Mouse (Mus musculus) heart, postnatal 0 days (tissue): ENCODE results near the gene Pdzd2. TPM values are rescaled to one million over a fixed set of nuclear protein-coding genes. Genes with fewer than 3 reads are reported as not detected.

ENCODE experiments used
- ATAC-seq: fragments of 200-750 bp; cut with Nextera tagmentation; 2 replicates; pipeline ENCODE4 v1.8.0; 2017; ENCODE audit warnings: low read depth, moderate number of reproducible peaks, moderate library complexity; ENCODE audit not compliant: insufficient read depth
- DNase-seq: peaks from one replicate; pipeline ENCODE4 v3.0.0-alpha.2; 2016; ENCODE audit warnings: low spot score
- H3K27ac ChIP-seq: fragments of 300-500 bp; sonication (generic); 2 replicates; pipeline ENCODE4 v1.5.1; 2014; ENCODE audit warnings: low read depth, mild to moderate bottlenecking
- H3K27me3 ChIP-seq: fragments of 300-500 bp; sonication (generic); 2 replicates; pipeline ENCODE4 v1.6.1; 2014; ENCODE audit warnings: low read length, mixed read lengths; ENCODE audit not compliant: control insufficient read depth, insufficient read depth
- H3K36me3 ChIP-seq: fragments of 300-500 bp; sonication (generic); replicated peaks from 2 replicates; pipeline ENCODE4 v1.6.1; 2014; ENCODE audit warnings: low read length, mixed read lengths; ENCODE audit not compliant: control insufficient read depth, insufficient read depth
- H3K4me1 ChIP-seq: fragments of 300-500 bp; sonication (generic); 2 replicates; pipeline ENCODE4 v1.6.1; 2014; ENCODE audit warnings: antibody characterized with exemption; ENCODE audit not compliant: control insufficient read depth, insufficient read depth
- H3K4me2 ChIP-seq: fragments of 300-500 bp; sonication (generic); 2 replicates; pipeline ENCODE4 v1.6.1; 2014; ENCODE audit warnings: low read depth, mild to moderate bottlenecking, low read length, moderate library complexity
- H3K4me3 ChIP-seq: fragments of 300-500 bp; sonication (generic); 2 replicates; pipeline ENCODE4 v1.5.1; 2014; ENCODE audit warnings: low read depth, low read length
- H3K9ac ChIP-seq: fragments of 300-500 bp; sonication (generic); replicated peaks from 2 replicates; pipeline ENCODE4 v1.6.1; 2014; ENCODE audit warnings: low read depth, low read length, mixed read lengths
- H3K9me3 ChIP-seq: fragments of 300-500 bp; sonication (generic); replicated peaks from 2 replicates; pipeline ENCODE4 v1.6.1; 2016; ENCODE audit warnings: low read length; ENCODE audit not compliant: control insufficient read depth
- CTCF ChIP-seq: IDR thresholded peaks from 2 replicates; pipeline ENCODE4 v1.5.1; 2016; ENCODE audit warnings: antibody characterized with exemption, control low read depth, low read depth
- EP300 ChIP-seq: IDR thresholded peaks from 2 replicates; pipeline ENCODE4 v1.6.1; 2016; ENCODE audit warnings: antibody characterized with exemption, low read depth
- WGBS: fragments of 180-500 bp; shearing (Covaris S2); extraction: QIAGEN DNeasy Blood & Tissue Kit; methylation state at CpG from one replicate; pipeline ENCODE4 v1.1.7; 2014; 5-methylcytosine and 5-hydroxymethylcytosine counted together
- polyA plus RNA-seq: library from polyadenylated mRNA; unstranded; fragments of >200 nt; fragmentation: Nextera tagmentation; extraction: Ambion mirVana; gene quantifications from 2 replicates; pipeline ENCODE4 v1.2.1, GENCODE M21; 2015
- total RNA-seq: library from RNA; depleted of rRNA; stranded (reverse); fragments of >200 nt; gene quantifications from 2 replicates; pipeline ENCODE4 v1.2.3, GENCODE M21; 2014; ENCODE audit warnings: low replicate concordance

The Pdzd2 gene
- total and polyA plus RNA-seq, 2 experiments from 2014 or later: 36.1 to 86.0 TPM

DNA sequence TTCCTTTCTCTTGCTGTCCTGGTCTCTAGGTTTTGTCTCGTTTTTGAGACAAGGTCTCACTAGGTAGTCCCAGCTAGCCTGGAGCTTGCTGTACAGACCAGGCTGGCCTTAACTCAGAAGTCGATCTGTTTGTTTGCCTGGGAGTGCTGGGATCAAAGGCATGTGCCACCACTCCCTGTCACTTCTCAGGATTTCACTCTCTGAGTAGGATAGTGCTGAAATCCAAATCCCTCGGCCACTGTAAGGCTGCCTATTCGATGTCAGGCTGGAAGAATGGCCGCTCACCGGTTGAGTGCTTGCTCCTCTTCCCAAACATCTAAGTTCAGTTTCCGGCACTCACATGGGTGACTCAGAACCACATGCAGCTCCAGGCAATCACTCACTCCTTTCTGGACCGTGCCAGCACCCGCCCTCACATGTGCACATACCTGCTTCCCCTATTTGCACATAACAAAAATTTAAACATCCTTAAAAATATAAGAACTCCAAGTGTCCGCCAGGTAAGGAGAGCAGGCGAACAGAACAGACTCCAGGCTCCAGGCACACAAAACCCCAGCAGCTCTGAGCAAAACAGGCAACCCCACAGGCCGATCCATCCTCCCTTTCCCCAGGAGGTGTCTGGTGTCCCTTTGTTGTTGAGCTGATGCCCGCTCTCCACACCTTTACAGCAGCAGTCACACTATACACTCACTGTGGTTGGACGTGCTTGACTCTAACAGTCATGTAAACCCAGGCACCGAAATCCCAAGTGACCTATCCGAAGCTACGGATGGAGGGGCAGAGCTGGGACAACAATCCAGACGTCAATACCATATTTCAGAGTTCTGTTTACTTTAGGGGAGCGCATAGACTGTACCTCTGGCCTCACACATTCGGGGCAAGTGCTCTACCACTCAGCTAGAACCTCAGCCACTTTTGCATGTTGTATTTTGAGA is 124.5 kb downstream of the Pdzd2 start:
- 71% methylated on average over 20 of the region's 20 CpGs for WGBS
- no peak for DNase-seq
- no peak overlapping the region for H3K4me3 ChIP-seq

GRCm38 (mm10) chr15:12614011-12614410 is 125.7 kb downstream of the Pdzd2 start:
- no peaks in the 10 kb centered on the region for H3K9me3 ChIP-seq
- H3K27ac ChIP-seq: no peak overlapping the region
- TF ChIP-seq EP300 (no peak), CTCF (no peak)
- no peak overlapping the region for H3K4me2 ChIP-seq
- no peaks in the 10 kb centered on the region for H3K36me3 ChIP-seq
- H3K4me1 ChIP-seq: peaks cover 13% of the 10 kb centered on the region
- H3K27me3 ChIP-seq: no peaks in the 10 kb centered on the region
- H3K4me3 ChIP-seq: no peak overlapping the region
- 55% methylated on average over 9 of the region's 9 CpGs for WGBS
- DNase-seq: no peak
- ATAC-seq: no peak
- no peak overlapping the region for H3K9ac ChIP-seq

More for the DNA sequence above, 124.5 kb downstream of the Pdzd2 start:
- Histone ChIP-seq H3K36me3 (no peaks in the 10 kb centered on the region), H3K9ac (no peak overlapping the region), H3K27ac (no peak overlapping the region), H3K27me3 (no peaks in the 10 kb centered on the region), H3K4me2 (no peak overlapping the region), H3K9me3 (no peaks in the 10 kb centered on the region), H3K4me1 (peaks cover 13% of the 10 kb centered on the region)
- ATAC-seq: no peak
- no peak for TF ChIP-seq EP300
- no peak for TF ChIP-seq CTCF

- no peak for ATAC-seq
- no peak overlapping the region for H3K9ac ChIP-seq
- WGBS: 51% methylated on average over 7 of the region's 7 CpGs
- H3K4me2 ChIP-seq: no peak overlapping the region
- no peaks in the 10 kb centered on the region for H3K27me3 ChIP-seq
- H3K36me3 ChIP-seq: no peaks in the 10 kb centered on the region
- H3K4me1 ChIP-seq: peaks cover 16% of the 10 kb centered on the region
- H3K9me3 ChIP-seq: no peaks in the 10 kb centered on the region
- no peak for DNase-seq
- H3K4me3 ChIP-seq: no peak overlapping the region
- TF ChIP-seq EP300: no peak
- TF ChIP-seq CTCF: no peak
- no peak overlapping the region for H3K27ac ChIP-seq
These were observed 126.6 kb downstream of the Pdzd2 start for GRCm38 (mm10) chr15:12612944-12613675.

DNA sequence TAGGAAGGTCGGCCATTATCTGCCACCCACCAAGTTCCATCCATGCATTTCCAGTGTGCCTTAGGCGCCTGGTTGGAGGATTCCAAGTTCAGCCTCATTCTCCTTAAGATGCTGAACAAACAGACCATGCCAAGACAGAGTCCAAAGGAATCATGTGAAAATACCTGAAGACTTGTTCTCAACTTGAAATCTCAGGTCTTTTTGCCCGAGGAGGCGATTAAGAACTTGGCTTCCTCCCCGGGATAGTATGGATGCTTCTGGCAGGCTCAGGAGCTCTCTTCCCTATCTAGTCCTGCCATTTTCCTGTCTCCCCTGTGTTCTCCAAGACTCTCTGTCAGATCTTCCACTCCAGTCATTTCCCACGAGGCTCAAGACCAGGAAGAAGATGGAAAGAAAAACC is 131.6 kb downstream of the Pdzd2 start:
- DNase-seq: no peak
- H3K36me3 ChIP-seq: no peaks in the 10 kb centered on the region
- H3K4me2 ChIP-seq: no peak overlapping the region
- H3K4me3 ChIP-seq: no peak overlapping the region
- TF ChIP-seq CTCF (no peak), EP300 (no peak)
- H3K4me1 ChIP-seq: peaks cover 17% of the 10 kb centered on the region
- no peak overlapping the region for H3K9ac ChIP-seq
- 0 out of 2 replicates have a peak, but pooled peaks cover 3% of the 10 kb centered on the region for H3K9me3 ChIP-seq
- no peak for ATAC-seq
- no peaks in the 10 kb centered on the region for H3K27me3 ChIP-seq
- H3K27ac ChIP-seq: no peak overlapping the region
- WGBS: 79% methylated on average over 6 of the region's 6 CpGs

GRCm38 (mm10) chr15:12606306-12606705 is 133.4 kb downstream of the Pdzd2 start:
- Histone ChIP-seq H3K9me3 (0 out of 2 replicates have a peak, but pooled peaks cover 3% of the 10 kb centered on the region), H3K27me3 (no peaks in the 10 kb centered on the region), H3K4me1 (peaks cover 14% of the 10 kb centered on the region), H3K9ac (no peak overlapping the region), H3K27ac (no peak overlapping the region), H3K4me3 (no peak overlapping the region), H3K4me2 (no peak overlapping the region), H3K36me3 (no peaks in the 10 kb centered on the region)
- WGBS: 79% methylated on average over 9 of the region's 9 CpGs
- ATAC-seq (no peak), DNase-seq (no peak)
- TF ChIP-seq EP300 (no peak), CTCF (no peak)
